Mouse (Mus musculus): ENCODE measurements around the gene Gjd2. TPM values are rescaled to one million over a fixed set of nuclear protein-coding genes. Genes with fewer than 3 reads are reported as not detected.

Gene Gjd2
- total and polyA plus RNA-seq, 3 experiments: not detected

- no peaks in the 10 kb centered on the region for H3K9me3 ChIP-seq (replicated peaks)
- TF ChIP-seq POLR2AphosphoS5 (IDR thresholded peaks at IDR 0.05; ENCODE audit: insufficient replicate concordance, low read depth, low read length) (no peak), GATA1 (IDR thresholded peaks at IDR 0.05; ENCODE audit: borderline replicate concordance, low read length) (no peak), TAL1 (conservative IDR thresholded peaks at IDR 0.05; ENCODE audit: low read depth, low read length) (no peak), GATA2 (IDR thresholded peaks at IDR 0.05; ENCODE audit: borderline replicate concordance, low read depth, low read length) (no peak), CTCF (IDR thresholded peaks at IDR 0.05; ENCODE audit: low read depth, low read length) (no peak)
- no peak overlapping the region for H3K4me3 ChIP-seq (ENCODE audit: low read depth, low read length)
- ATAC-seq (ENCODE audit: extremely low read depth, insufficient number of reproducible peaks, low FRiP score, poor library complexity, severe bottlenecking) (no peak), DNase-seq (ENCODE audit: low spot score) (no peak)
- peaks cover 4% of the 10 kb centered on the region; the same call in 1 of the 2 replicates for H3K27me3 ChIP-seq (ENCODE audit: insufficient read depth, low read length)
- H3K4me1 ChIP-seq (ENCODE audit: insufficient read depth, low read depth, low read length): peaks cover 4% of the 10 kb centered on the region
- no peaks in the 10 kb centered on the region for H3K36me3 ChIP-seq (replicated peaks)
Measured at GRCm38 (mm10) chr2:114047960-114048611, 34.7 kb upstream of the Gjd2 start.

GRCm38 (mm10) chr2:114046151-114046664 is 32.8 kb upstream of the Gjd2 start:
- Histone ChIP-seq H3K27me3 (ENCODE audit: insufficient read depth, low read length) (no peaks in the 10 kb centered on the region), H3K9me3 (replicated peaks) (no peaks in the 10 kb centered on the region), H3K4me1 (ENCODE audit: insufficient read depth, low read depth, low read length) (no peaks in the 10 kb centered on the region), H3K4me3 (ENCODE audit: low read depth, low read length) (no peak overlapping the region), H3K36me3 (replicated peaks) (no peaks in the 10 kb centered on the region)
- DNase-seq (ENCODE audit: low spot score) (no peak), ATAC-seq (ENCODE audit: extremely low read depth, insufficient number of reproducible peaks, low FRiP score, poor library complexity, severe bottlenecking) (no peak)
- TF ChIP-seq CTCF (IDR thresholded peaks at IDR 0.05; ENCODE audit: low read depth, low read length) (no peak), TAL1 (conservative IDR thresholded peaks at IDR 0.05; ENCODE audit: low read depth, low read length) (no peak), POLR2AphosphoS5 (IDR thresholded peaks at IDR 0.05; ENCODE audit: insufficient replicate concordance, low read depth, low read length) (no peak), GATA1 (IDR thresholded peaks at IDR 0.05; ENCODE audit: borderline replicate concordance, low read length) (no peak), GATA2 (IDR thresholded peaks at IDR 0.05; ENCODE audit: borderline replicate concordance, low read depth, low read length) (no peak)

GRCm38 (mm10) chr2:114037926-114038325 is 24.5 kb upstream of the Gjd2 start:
- no peaks in the 10 kb centered on the region for H3K36me3 ChIP-seq (replicated peaks)
- H3K4me1 ChIP-seq (ENCODE audit: insufficient read depth, low read depth, low read length): no peaks in the 10 kb centered on the region
- H3K4me3 ChIP-seq (ENCODE audit: low read depth, low read length): no peak overlapping the region
- H3K9me3 ChIP-seq (replicated peaks): no peaks in the 10 kb centered on the region
- DNase-seq (ENCODE audit: low spot score) (no peak), ATAC-seq (ENCODE audit: extremely low read depth, insufficient number of reproducible peaks, low FRiP score, poor library complexity, severe bottlenecking) (no peak)
- H3K27me3 ChIP-seq (ENCODE audit: insufficient read depth, low read length): no peaks in the 10 kb centered on the region
- TF ChIP-seq GATA2 (IDR thresholded peaks at IDR 0.05; ENCODE audit: borderline replicate concordance, low read depth, low read length) (no peak), GATA1 (IDR thresholded peaks at IDR 0.05; ENCODE audit: borderline replicate concordance, low read length) (no peak)

DNA sequence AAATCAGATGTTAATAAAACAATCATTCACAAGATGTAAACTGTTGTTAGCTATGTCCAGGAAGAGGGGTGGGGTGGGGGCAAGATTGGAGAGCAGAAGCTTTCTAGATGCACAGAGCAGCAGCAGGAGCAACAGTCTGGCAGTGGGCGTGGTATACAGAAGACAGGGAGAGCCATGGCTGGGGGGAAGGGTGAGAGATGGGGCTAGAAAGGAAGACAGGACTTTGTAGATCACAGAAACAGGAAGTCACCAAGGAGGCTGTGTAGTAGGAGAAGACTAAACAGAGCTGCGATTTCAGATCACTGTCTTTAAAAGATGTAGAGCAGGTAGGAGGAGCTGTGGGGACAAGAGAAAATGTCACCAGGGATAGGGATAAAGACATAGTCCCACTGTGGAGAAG is 18.8 kb upstream of the Gjd2 start:
- no peak for DNase-seq (ENCODE audit: low spot score)
- ATAC-seq (ENCODE audit: extremely low read depth, insufficient number of reproducible peaks, low FRiP score, poor library complexity, severe bottlenecking): no peak
- no peaks in the 10 kb centered on the region for H3K4me1 ChIP-seq (ENCODE audit: insufficient read depth, low read depth, low read length)
- no peaks in the 10 kb centered on the region for H3K27me3 ChIP-seq (ENCODE audit: insufficient read depth, low read length)
- no peaks in the 10 kb centered on the region for H3K9me3 ChIP-seq (replicated peaks)
- TF ChIP-seq CTCF (IDR thresholded peaks at IDR 0.05; ENCODE audit: low read depth, low read length): no peak
- TF ChIP-seq GATA2 (IDR thresholded peaks at IDR 0.05; ENCODE audit: borderline replicate concordance, low read depth, low read length): no peak
- TF ChIP-seq GATA1 (IDR thresholded peaks at IDR 0.05; ENCODE audit: borderline replicate concordance, low read length): no peak
- TF ChIP-seq TAL1 (conservative IDR thresholded peaks at IDR 0.05; ENCODE audit: low read depth, low read length): no peak
- no peak for TF ChIP-seq POLR2AphosphoS5 (IDR thresholded peaks at IDR 0.05; ENCODE audit: insufficient replicate concordance, low read depth, low read length)
- no peak overlapping the region for H3K4me3 ChIP-seq (ENCODE audit: low read depth, low read length)
- H3K36me3 ChIP-seq (replicated peaks): no peaks in the 10 kb centered on the region

DNA sequence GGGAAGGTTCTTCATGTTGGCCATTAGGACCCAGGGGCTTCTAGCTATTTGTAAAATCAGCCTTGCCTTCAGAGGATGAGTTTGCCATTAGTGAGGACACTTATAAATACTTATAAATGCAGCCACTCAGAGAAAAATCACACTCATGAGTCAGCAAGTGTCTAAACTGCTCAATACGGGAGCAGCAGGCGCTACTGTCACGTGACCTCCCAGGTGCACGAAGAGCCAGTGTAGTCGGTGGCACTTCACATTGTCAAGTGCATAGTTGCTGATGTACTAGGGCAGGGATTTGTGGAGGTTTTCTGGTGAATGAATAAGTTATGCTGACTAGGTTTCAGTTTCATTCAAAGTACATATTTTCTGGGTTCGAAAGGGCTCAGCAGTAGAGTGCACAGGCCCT is 10.0 kb upstream of the Gjd2 start:
- no peak overlapping the region for H3K4me3 ChIP-seq (ENCODE audit: low read depth, low read length)
- H3K27me3 ChIP-seq (ENCODE audit: insufficient read depth, low read length): no peaks in the 10 kb centered on the region
- DNase-seq (ENCODE audit: low spot score): no peak
- H3K4me1 ChIP-seq (ENCODE audit: insufficient read depth, low read depth, low read length): no peaks in the 10 kb centered on the region
- no peak for ATAC-seq (ENCODE audit: extremely low read depth, insufficient number of reproducible peaks, low FRiP score, poor library complexity, severe bottlenecking)
- no peaks in the 10 kb centered on the region for H3K9me3 ChIP-seq (replicated peaks)
- TF ChIP-seq CTCF (IDR thresholded peaks at IDR 0.05; ENCODE audit: low read depth, low read length) (no peak), POLR2AphosphoS5 (IDR thresholded peaks at IDR 0.05; ENCODE audit: insufficient replicate concordance, low read depth, low read length) (no peak), GATA2 (IDR thresholded peaks at IDR 0.05; ENCODE audit: borderline replicate concordance, low read depth, low read length) (no peak), GATA1 (IDR thresholded peaks at IDR 0.05; ENCODE audit: borderline replicate concordance, low read length) (no peak), TAL1 (conservative IDR thresholded peaks at IDR 0.05; ENCODE audit: low read depth, low read length) (no peak)
- H3K36me3 ChIP-seq (replicated peaks): no peaks in the 10 kb centered on the region

DNA sequence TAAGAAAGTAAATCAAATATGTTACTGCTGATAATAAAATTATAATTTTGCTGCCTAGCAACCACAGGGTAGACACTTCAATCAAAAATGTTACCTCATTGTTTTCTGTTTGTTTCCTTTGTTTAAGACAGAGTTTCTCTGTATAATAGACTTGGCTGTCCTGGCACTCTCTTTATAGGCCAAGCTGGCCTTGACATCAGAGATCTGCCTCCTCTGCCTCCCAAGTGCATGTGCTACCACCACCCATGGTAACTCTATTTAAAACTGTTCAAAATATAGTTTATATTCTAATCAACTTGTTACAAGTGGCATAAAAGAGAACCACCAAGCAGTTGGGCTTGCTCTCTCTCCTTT is 6.8 kb upstream of the Gjd2 start:
- H3K4me1 ChIP-seq (ENCODE audit: insufficient read depth, low read depth, low read length): no peaks in the 10 kb centered on the region
- no peak for DNase-seq (ENCODE audit: low spot score)

More for the DNA sequence above, 6.8 kb upstream of the Gjd2 start:
- ATAC-seq (ENCODE audit: extremely low read depth, insufficient number of reproducible peaks, low FRiP score, poor library complexity, severe bottlenecking): no peak
- TF ChIP-seq TAL1 (conservative IDR thresholded peaks at IDR 0.05; ENCODE audit: low read depth, low read length) (no peak), GATA1 (IDR thresholded peaks at IDR 0.05; ENCODE audit: borderline replicate concordance, low read length) (no peak), GATA2 (IDR thresholded peaks at IDR 0.05; ENCODE audit: borderline replicate concordance, low read depth, low read length) (no peak), CTCF (IDR thresholded peaks at IDR 0.05; ENCODE audit: low read depth, low read length) (no peak), POLR2AphosphoS5 (IDR thresholded peaks at IDR 0.05; ENCODE audit: insufficient replicate concordance, low read depth, low read length) (no peak)
- Histone ChIP-seq H3K27me3 (ENCODE audit: insufficient read depth, low read length) (no peaks in the 10 kb centered on the region), H3K9me3 (replicated peaks) (no peaks in the 10 kb centered on the region), H3K36me3 (replicated peaks) (no peaks in the 10 kb centered on the region), H3K4me3 (ENCODE audit: low read depth, low read length) (no peak overlapping the region)

Data from G1E (cell line).